Mouse (Mus musculus) adrenal gland (tissue): ENCODE measurements around the gene Acpp.
"Not testable (repeated sequence)": the region's sequence is repeated elsewhere in the genome, so short reads cannot be mapped to it uniquely, and the experiment has no call there.

Experiments used
- intact Hi-C: fragments of 180-260 bp; cut with DNase I; formaldehyde crosslinking; loops from one replicate; pipeline ENCODE4 v1.15.1; 2025
- long read RNA-seq, 2 experiments: library from polyadenylated mRNA; unstranded; transcript quantifications; one replicate each; pipeline ENCODE4 v2.0.0; 2020; ENCODE audit warnings: borderline replicate concordance in 1 of 2; ENCODE audit not compliant: insufficient replicate concordance in 1 of 2

The Acpp gene
- long read RNA-seq, experiment 1, result 0 reads
- long read RNA-seq, experiment 2, result 0 reads

DNA sequence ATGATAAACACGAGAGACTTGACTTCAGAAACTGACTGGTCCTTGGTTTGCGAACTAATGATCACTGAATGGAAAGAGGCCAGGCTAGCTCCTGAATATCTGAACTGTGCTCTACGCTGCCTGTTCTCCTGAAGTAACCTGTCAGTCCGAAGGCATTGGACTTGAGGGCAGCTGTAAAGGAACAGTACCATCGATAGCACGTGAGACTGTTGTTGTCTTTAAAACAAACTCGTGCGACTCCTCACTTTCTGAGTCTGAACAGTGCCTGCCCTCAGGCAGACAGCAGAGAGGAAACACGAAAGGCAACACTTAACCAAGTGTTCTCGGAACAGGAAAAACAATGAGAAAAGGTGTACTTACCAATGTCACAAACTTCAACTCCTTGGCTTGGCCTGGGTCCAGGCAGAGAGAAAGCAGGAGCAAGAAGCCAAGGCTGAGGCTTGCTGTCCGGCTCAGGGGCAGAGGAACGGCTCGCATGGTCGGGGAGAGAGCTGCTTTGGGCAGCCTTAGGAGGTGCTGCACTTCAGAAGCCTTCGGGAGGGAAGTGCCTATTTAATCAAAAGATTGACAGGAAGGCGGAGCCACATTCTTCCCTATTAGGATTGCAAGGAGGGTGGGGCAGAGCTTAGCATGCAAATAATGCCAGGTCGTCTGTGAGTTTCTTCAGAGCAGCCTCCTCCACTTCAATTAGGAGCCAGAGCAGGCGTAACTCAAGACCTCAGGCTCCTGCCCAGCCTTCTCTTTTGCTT, at the start of gene Acpp:
Gene Acpp, minus strand, starts transcription at position 566 of the 749 bp plus-strand sequence.
- intact Hi-C loops, result no loop called here

DNA sequence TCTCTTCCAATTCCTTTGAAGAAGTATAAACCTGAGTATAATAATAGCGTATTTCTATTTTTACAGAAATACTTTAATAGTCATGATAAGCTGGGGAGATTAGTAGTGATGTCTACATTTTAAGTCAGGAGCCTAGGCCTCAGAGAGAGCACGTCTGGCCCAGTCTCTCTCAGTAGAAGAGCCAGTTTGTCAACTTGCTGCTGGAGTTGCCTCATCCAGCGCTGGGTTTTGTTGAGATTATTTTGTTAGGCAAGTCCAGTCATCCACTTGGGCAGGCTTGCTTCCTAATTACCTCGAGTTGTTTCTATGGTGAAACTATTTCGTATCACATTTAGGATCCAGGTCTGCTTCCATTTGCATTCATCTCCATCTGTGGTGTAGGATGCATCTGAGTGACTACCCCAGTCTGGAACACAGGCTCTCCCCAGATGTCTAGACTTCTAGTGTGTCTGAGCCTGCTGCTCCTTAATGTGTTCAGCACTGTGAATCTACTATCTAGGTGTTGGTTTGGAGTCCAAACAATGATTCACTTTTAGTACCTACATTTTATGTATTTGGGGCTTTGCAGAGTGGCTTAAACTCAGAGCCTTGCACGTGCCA, 45.1 kb upstream of the Acpp start:
- intact Hi-C loops, result no loop called here

DNA sequence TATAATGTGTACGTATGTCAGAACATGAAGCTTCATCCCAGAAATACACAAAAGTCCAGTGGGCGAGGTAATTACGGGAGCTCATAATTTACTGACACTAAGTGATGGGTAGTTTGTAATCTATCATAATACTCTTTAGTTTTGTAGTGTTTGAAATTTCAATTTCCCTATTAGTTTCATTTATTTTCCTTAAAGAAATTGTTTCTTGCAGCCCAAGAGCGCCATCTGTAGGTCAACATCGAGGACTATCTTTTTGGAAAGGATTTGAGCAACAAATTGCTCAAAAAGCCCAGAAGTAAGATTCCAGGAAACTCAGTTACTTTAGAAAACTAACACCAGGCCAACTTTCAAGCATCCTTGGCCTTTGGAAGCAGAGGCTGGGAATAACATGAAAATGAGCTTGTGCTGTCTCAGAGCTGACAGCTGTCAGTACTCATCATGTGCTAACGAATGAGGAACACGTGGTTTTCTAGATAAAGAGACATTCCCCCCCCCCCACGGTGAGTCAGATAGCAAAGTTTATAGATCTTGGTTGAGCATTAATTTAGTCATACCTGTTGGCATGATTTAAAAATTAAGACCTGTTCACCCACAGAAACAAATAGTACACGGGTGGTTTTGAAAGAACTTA, 42.1 kb upstream of the Acpp start:
- intact Hi-C loops, result loop anchor here (2.0 kb wide), 1 partner anchor 103 kb away; no protein-coding TSS in a partner anchor

DNA sequence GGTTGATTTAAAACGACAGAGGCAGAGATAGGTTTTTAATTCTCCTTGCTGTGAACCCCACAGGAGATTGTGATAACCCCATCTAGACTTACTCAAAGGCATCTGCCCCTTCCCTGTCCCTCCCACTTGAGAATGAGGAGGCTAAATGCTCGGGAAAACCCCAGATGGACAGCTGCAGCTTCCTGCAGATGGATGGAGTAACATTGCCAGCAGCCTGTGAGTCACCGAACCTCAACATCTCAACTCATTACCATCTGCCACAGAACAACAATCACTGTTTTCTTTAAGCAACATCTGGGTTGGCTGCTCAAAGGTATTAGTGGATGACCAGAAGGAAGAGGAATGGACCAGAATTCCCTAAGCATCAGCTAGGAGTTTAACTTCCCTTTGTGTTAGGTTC, 38.0 kb upstream of the Acpp start:
- intact Hi-C loops, result no loop called here

DNA sequence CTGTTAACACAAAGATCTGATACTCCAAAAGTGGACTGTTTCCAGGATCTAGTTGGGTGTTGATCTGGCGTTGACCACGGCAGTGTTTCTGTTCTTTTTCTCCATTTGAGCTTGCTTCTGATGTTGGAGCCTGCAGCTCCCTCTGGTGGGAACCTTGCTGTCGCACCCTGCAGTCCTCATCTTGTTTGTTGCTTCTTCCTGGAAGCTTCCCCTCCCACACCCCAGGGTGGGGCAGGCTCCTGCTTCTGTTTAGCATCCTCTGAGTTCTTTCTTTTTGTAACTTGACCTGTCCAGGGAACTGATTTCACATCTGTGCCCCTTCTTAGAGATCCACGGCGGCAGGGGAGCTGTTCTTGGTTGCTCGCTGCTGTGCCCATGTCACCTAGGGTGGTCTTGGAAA, 35.7 kb upstream of the Acpp start:
- intact Hi-C loops, result loop anchor here (1.0 kb wide), 1 partner anchor 58 kb away; no protein-coding TSS in a partner anchor

DNA sequence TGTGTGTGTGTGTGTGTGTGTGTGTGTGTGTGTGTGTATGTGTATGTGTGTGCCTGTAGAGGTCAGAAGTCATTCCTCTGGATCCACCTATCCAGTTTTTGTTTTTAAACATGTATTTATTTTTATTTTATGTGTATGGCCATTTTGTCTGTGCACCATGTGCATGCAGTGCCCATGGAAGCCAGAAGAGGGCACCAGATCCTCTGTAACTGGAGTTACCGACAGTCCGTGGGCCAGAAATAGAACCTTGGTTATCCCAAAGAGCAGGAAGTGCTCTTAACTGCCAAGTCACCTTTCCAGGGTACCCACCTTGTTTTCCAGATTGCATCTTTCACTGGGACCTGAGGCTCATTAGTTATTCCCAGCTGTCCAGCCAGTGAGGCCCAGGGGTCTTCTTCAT, 29.4 kb upstream of the Acpp start:
- intact Hi-C loops, result no loop called here

DNA sequence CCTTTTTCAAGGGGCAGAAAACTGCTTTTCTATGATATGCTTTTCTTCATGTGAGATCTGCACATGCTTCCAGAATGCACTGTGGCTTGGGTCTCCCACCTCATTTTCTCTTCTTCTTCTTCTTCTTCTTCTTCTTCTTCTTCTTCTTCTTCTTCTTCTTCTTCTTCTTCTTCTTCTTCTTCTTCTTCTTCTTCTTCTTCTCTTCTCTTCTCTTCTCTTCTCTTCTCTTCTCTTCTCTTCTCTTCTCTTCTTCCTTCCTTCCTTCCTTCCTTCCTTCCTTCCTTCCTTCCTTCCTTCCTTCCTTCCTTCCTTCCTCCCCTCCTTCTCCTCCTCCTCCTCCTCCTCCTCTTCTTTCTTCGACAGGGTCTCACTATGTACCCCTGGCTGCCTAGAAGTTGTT, 24.4 kb upstream of the Acpp start:
- intact Hi-C loops, result not testable (repeated sequence)

DNA sequence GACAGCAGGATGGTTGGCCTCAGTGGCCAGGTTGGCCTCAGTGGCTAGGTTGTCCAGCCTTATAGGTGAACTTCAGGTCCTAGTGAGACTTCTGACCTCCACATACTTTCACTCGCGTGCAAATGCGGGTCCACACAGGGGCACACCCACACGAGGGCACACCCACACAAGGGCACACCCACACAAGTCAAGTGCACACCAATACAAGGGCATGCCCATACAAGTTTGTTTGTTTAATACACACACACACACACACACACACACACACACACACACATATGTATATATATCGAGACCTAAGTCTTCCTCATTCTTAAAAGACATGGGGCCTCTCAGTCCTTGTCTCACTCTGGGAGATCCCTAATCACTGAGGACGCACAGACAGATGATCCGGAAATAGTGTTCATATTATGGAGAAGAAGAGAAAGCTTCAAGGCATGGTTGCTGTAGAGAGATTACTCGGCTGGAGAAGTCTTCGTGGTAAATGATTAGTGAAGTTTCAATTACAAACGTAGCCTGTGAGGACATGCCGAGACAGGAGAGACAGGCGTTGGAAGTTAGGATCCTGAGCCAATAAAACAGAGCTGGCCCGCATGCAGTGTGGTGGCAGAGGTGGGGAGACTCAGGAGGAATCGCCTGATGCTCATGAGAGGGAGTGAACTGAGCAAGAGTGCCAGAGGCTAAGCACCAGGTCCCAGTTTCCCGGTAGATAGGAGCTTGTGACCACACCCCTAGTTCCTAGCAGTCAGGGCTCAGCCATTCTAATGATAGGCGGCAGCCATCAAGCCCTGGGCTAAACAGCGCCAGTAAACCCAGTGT, 23.7 kb upstream of the Acpp start:
- intact Hi-C loops, result no loop called here

DNA sequence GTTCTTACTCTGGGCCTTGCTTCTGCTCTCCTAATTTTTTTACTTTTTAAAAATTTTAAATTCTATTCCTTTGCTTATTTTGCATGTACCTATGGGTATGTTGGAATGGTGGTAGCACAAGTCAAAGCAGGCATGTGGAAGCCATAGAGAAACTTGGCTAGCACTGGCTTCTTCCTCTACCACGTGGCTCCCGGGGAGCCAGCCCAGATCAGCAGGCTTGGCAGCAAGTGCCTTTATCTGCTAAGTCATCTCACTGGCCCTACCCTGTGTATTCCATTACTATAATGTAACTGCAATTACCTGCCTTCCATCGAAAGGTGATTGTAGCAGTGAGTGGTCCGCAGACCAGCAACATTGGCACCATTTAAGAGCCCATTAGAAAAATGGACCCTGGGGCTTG, 22.8 kb upstream of the Acpp start:
- intact Hi-C loops, result no loop called here

DNA sequence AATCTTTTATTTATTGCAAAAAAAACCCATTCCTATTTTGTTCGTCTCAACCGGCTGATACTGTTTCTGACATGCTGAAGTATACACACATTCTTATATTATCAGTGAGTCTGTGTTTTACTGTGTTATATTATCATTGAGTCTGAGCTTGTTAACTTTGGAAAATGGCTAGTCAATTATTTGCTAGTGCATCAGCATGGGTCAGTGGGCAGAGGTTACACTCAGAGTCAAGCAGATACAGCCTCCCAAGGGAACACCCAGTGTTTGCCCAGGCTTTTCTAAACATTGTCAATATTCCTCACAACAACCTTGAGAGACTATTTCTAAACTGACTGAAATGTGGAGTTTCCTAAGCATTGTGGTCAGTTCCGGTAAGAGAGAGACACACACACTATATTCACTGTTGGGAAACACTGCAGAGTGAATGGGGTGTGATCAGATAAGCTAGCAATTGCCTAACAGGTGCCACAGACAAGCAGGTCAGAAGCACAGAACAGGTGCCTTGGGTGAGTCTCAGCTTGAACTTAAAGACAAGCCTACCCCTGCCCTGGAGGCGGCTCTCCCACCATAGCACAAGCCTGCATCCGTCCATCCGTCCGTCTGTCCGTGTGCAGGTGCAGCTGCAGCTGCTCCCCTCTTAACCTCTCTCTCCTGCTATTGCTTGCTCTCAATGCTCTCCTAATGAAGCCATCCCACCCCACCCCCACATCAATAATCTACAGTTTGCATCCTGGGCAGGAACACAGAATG, 18.1 kb upstream of the Acpp start:
- intact Hi-C loops, result no loop called here

DNA sequence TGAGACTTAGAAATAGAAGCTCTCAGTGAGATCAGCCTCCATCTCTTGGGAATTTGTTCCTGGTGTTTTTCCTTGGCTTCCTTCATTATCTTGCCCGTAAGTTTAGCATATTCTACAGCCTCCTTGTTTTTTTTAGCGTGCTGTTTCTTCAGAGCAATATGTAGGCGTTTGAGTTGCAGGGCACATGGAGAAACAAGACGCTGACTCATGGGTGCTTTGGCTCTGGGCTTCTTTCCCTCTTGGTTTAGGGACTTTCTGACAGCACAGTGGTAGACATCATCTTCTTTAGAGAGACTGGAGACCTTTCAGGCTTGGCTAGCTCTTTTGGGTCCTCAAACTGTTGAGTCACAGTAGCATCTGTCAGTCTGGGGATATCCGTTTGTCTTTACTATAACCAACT, 6.6 kb upstream of the Acpp start:
- intact Hi-C loops, result no loop called here

DNA sequence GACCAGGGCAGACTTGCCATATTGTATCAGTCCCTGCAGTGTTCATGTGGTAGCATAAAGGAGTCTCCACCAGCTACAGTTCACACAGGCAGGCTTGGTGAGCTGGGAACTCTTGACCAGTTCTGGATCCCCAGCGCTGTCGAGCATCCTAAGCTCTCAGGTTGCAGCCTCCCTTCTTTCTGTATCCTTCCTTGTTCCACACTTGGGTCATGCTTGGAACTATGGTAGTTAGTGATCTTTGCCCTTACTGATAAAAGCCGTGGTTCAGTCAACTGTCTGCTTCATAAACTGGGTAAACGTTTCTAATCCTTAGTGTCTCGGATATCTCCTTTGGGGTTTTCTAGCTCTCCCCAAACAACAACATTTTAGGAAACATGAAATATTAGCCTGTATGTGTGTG, 1.9 kb upstream of the Acpp start:
- intact Hi-C loops, result no loop called here

DNA sequence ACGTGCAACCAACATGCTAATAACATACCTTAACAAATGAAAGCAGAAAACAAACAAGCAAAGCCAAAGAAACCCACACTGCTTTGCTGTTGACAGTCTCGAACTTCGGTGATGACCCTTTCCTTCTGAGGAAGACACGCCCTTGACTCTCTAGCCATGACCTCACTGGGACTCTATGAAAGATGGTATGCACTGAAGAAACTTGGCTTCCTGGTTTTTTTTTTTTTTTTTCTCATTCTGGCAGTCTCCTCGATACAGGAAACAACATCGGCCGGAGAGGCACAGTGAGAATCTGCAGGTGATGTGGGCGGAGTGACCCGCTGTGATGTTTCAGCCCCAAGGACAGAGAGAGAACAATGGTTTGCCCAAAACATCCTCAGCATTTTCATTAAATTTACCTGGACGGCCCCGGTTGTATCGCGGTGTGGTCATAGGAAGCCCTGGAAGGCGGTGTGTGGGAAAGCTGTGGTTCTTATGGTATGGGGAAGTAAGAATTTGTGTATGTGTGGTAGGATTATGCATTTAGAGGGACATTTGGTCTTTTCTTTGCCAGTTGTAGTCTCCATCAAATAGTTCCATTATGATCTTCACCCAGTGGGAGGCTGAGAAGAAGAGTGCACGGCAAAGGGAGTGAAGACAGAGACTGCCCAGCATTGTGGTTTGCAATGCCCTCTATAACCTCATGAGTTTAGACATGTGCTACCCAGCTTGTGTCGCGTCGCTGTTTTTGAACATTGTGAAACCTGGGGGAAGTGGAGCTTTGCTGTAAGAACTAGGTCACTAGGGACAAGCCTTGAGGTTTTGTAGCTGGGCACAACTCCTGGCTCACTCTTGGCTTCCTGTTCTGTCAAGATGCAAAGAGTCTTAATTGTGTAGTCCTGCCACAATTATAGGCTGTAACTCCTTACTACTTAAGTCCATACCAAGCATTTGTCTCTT, 1.2 kb upstream of the Acpp start:
- intact Hi-C loops, result no loop called here

DNA sequence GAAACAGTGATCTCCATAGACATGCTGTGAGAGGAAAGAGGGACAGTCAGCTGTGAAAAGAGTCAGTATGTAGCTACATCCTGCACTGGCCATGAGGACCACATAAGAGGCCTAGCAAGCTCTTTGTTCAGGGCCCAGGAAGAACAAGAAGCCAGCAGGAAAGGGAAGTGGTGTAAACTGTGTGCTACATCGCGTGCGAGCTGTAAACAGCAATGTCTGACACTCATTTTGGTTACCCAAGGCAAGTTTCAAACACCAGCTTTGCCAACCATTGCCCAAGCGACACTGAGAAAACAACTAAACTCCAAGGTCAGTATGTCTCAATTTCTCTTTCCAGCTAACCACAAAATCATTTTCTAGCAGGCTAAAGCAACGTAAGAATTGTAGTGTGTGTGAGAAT, 6.2 kb downstream of the Acpp start:
- intact Hi-C loops, result no loop called here

DNA sequence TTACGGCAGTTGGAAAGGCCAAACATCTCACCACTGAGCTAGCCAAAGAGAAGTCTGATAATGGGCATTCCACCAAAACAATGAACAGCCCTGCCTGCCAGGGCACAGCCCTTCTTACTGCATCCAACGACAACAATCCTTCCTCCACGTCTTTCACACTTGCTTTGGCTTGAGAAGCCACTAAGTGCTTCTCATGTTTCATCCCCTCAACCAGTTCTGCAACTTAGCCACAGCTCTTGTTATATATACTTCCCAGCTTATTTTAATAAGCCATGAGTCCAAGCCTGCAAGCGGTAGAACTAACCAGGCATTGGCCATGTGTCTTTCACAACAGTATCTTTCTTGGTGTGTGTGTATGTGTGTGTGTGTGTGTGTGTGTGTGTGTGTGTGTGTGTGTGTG, 8.9 kb downstream of the Acpp start:
- intact Hi-C loops, result no loop called here

DNA sequence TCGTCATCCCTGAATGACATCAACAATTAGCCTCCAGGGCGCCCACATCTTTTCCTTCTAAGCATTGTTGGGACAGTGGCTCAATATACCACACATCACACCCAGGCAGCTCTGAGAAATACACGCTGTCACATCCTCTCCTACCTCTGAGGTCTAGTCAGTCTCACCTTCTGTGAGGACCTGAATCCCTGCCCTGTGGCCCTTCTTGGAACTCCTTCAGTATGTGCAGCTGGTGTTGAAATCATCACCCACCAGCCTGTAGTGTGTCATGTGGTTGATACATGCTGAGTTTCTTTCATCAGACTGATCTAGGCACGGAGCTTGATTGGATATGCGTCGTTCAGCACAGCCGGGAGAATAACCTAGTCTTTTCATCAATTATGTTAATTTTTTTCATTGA, 16.0 kb downstream of the Acpp start:
- intact Hi-C loops, result no loop called here

DNA sequence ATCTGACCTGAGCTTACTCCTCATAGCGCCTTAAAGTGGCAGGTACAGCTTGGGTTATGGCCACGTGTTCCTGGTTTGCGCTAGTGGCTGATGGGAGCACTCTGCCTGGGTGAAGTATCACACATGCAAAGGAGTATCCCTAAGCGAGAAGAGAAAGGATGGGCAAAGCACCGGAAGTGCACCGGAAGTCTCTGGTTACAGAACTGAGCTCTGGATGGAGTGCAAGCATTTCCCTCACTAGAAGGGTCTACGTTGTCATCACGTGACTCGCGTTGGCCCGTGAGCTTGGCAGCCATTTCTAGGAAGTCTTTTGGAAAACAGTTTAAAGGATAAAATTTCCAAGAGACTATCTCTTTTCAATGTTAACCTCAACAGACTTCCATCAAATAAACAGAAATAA, 21.2 kb downstream of the Acpp start:
- intact Hi-C loops, result no loop called here

DNA sequence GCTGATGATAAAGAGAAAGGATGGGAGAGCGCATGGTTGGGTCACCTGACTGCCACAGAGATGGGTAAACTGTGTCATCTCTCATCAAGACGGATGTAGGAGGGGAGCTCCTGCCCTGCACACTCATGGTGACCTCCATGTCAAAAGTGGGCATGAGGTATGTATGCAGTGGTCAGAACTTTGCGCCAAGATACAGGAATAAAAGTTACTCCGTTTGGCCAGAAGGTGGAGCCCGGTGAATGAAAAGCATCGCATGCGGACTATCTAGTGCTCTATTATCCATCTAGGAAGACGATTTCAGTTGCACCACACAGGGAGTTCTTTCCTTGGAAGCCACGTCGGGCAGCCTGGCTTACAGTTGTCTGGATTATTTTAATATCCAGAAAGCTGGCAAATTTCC, 22.0 kb downstream of the Acpp start:
- intact Hi-C loops, result loop anchor here (1.0 kb wide), 1 partner anchor 58 kb away; no protein-coding TSS in a partner anchor

DNA sequence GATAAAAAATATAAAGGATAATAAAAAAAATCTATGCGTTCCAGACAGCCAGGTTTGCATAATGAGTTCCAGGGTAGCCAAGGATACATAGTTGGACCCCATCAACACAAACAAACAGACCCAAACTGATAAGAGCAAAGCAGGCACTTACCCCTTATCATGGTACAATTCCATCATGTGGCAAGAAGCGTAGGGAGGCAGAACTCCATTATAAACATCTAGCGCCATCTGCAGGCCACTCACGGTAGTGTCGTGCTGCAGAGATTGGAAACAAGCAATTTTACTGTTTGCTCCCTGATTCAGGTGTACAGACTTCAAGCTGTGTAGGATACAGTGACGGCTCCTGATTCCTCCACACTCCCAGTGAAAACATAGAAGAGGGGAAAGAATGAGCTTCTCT, 30.8 kb downstream of the Acpp start:
- intact Hi-C loops, result loop anchor here (2.0 to 5.0 kb wide), 2 partner anchors 28 to 99 kb away; no protein-coding TSS in a partner anchor
